Mouse (Mus musculus) kidney, embryonic 14.5 days (tissue): ENCODE data around the gene Arid2. TPM values are rescaled to one million over a fixed set of nuclear protein-coding genes. Genes with fewer than 3 reads are reported as not detected.

Experiments
- ATAC-seq: fragments of 200-750 bp; cut with Nextera tagmentation; 2 replicates; pipeline ENCODE4 v1.8.0; 2017; ENCODE audit warnings: moderate number of reproducible peaks, mild to moderate bottlenecking, moderate TSS enrichment, moderate library complexity; ENCODE audit not compliant: low FRiP score, low TSS enrichment
- H3K27ac ChIP-seq: fragments of 300-500 bp; sonication (generic); 2 replicates; pipeline ENCODE4 v1.5.1; 2014; ENCODE audit warnings: low read depth, mild to moderate bottlenecking, low read length, moderate library complexity, mixed read lengths
- H3K27me3 ChIP-seq: fragments of 300-500 bp; sonication (generic); 2 replicates; pipeline ENCODE4 v1.6.1; 2014; ENCODE audit warnings: mild to moderate bottlenecking, low read length; ENCODE audit not compliant: control insufficient read depth, insufficient read depth
- H3K36me3 ChIP-seq: fragments of 300-500 bp; sonication (generic); 2 replicates; pipeline ENCODE4 v1.6.1; 2014; ENCODE audit warnings: low read length, mixed read lengths; ENCODE audit not compliant: control insufficient read depth, insufficient read depth
- H3K4me1 ChIP-seq: fragments of 300-500 bp; sonication (generic); 2 replicates; pipeline ENCODE4 v1.6.1; 2014; ENCODE audit warnings: low read length, mixed read lengths; ENCODE audit not compliant: control insufficient read depth, insufficient read depth
- H3K4me2 ChIP-seq: fragments of 300-500 bp; sonication (generic); replicated peaks from 2 replicates; pipeline ENCODE4 v1.6.1; 2014; ENCODE audit warnings: low read depth, mild to moderate bottlenecking, low read length
- H3K4me3 ChIP-seq: fragments of 300-500 bp; sonication (generic); 2 replicates; pipeline ENCODE4 v1.5.1; 2014; ENCODE audit warnings: mild to moderate bottlenecking, low read length
- H3K9ac ChIP-seq: fragments of 300-500 bp; sonication (generic); 2 replicates; pipeline ENCODE4 v1.6.1; 2014; ENCODE audit warnings: low read depth, mild to moderate bottlenecking, low read length, moderate library complexity
- H3K9me3 ChIP-seq: fragments of 300-500 bp; sonication (generic); 2 replicates; pipeline ENCODE4 v1.6.1; 2016; ENCODE audit warnings: low read length; ENCODE audit not compliant: control insufficient read depth
- WGBS: fragments of 180-500 bp; shearing (Covaris S2); extraction: QIAGEN DNeasy Blood & Tissue Kit; methylation state at CpG from one replicate; pipeline ENCODE4 v1.1.7; 2014; 5-methylcytosine and 5-hydroxymethylcytosine counted together
- microRNA-seq: library from miRNA; unstranded; fragments of <30 nt; microRNA quantifications from one replicate; pipeline ENCODE4, GENCODE M21; 2016
- polyA plus RNA-seq: library from polyadenylated mRNA; unstranded; fragments of >200 nt; fragmentation: Nextera tagmentation; extraction: Ambion mirVana; gene quantifications from 2 replicates; pipeline ENCODE4 v1.2.1, GENCODE M21; 2014

Gene Arid2
- polyA plus RNA-seq, 1 experiment from 2014 or later, result 36.0 TPM

DNA sequence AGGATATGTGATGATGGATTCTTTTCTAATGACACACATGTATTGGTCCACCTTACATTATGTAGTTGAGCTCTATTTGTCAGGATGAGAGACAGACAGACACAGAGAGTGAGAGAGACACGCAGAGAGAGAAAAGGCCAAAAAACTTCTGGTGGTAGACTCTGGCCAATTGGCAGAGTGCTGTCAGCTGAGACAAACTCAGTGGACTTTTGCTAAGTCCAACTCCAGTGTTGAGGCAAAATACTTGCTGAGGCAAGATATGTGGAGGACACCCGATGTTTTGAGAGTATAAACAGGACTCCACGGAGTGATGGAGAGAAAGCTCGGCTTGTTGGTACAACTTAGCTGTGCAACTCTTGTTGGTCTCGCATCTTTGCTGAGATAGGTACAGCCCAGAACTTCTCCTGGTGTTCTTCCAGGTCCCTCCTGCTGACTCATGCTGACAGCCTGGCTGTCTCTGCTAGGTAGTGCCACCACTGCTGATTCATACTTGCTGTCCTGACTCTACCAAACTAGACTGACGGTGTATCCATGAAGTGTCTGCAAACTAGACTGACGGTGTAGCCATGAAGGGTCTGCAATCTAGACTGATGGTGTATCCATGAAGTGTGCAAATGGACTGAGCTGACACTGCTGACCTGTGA, 161.5 kb downstream of the Arid2 start:
- no peak overlapping the region for H3K4me3 ChIP-seq
- H3K4me2 ChIP-seq, result no peak overlapping the region
- no peaks in the 10 kb centered on the region for H3K9me3 ChIP-seq
- H3K9ac ChIP-seq, result no peak overlapping the region
- no peaks in the 10 kb centered on the region for H3K4me1 ChIP-seq
- ATAC-seq, result no peak
- no peaks in the 10 kb centered on the region for H3K27me3 ChIP-seq
- WGBS, result 92% methylated on average over 7 of the region's 7 CpGs
- no peak overlapping the region for H3K27ac ChIP-seq
- peaks cover 26% of the 10 kb centered on the region for H3K36me3 ChIP-seq

DNA sequence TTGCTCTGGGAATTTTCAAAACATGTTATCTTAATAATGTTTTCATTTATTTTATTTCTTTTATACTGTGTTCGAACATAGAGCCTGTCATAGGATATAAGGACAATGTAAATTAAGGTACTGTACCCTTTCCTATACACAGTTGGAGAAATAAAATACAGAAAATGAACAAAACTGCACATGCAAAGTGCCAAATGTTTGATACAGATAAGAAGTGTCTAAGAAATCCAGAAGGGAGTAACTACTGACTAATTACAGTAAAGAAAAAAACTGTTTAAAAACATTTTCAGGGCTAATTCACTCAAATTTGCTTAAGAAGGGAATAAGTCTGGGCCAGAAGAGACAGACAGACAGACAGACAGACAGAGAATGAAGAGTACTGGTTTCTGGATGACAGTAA, 166.0 kb downstream of the Arid2 start:
- H3K4me1 ChIP-seq, result peaks cover 16% of the 10 kb centered on the region
- H3K9me3 ChIP-seq, result no peaks in the 10 kb centered on the region
- H3K9ac ChIP-seq, result no peak overlapping the region
- no peak for ATAC-seq
- no peak overlapping the region for H3K4me2 ChIP-seq
- no peaks in the 10 kb centered on the region for H3K27me3 ChIP-seq
- H3K4me3 ChIP-seq, result no peak overlapping the region
- H3K36me3 ChIP-seq, result peaks cover 21% of the 10 kb centered on the region
- WGBS, result 87% methylated on average over 1 of the region's 1 CpGs
- no peak overlapping the region for H3K27ac ChIP-seq

Small RNA genes within 50 kb of the gene (microRNA-seq; reads per million reads assigned to microRNA genes)
- gene Gm25397, result not detected

Other genes starting within 250 kb of the Arid2 start
- 86.1 and 115 TPM in 2 replicates for gene Scaf11, start 173.3 kb downstream of the Arid2 start, polyA plus RNA-seq